Mouse (Mus musculus) embryonic fibroblast, embryonic 13.5 days (primary cell): ENCODE measurements around the gene Rbms1. TPM values are rescaled to one million over a fixed set of nuclear protein-coding genes. Genes with fewer than 3 reads are reported as not detected.
"Not testable (repeated sequence)": the region's sequence is repeated elsewhere in the genome, so short reads cannot be mapped to it uniquely, and the experiment has no call there.

Source experiments
- H3K27ac ChIP-seq: 2 replicates; pipeline ENCODE4 v1.5.1; 2012; ENCODE audit warnings: low read length, control low read depth, inconsistent platforms; ENCODE audit not compliant: insufficient read depth
- H3K4me1 ChIP-seq: 2 replicates; pipeline ENCODE4 v1.6.1; 2011; ENCODE audit warnings: low read length; ENCODE audit not compliant: control insufficient read depth, insufficient read depth
- H3K4me3 ChIP-seq: 2 replicates; pipeline ENCODE4 v1.5.1; 2011; ENCODE audit warnings: mild to moderate bottlenecking, control low read depth, low read length; ENCODE audit not compliant: insufficient read depth
- CTCF ChIP-seq: IDR thresholded peaks from 2 replicates; pipeline ENCODE4 v1.5.1; 2011; ENCODE audit warnings: mild to moderate bottlenecking, control low read depth, low read length, moderate library complexity, borderline replicate concordance; ENCODE audit not compliant: insufficient read depth
- POLR2A ChIP-seq: IDR thresholded peaks from 2 replicates; pipeline ENCODE4 v1.6.1; 2011; ENCODE audit warnings: low read depth, mild to moderate bottlenecking, control low read depth, low read length, moderate library complexity
- polyA plus RNA-seq: library from polyadenylated mRNA; stranded (reverse); fragments of >200 nt; gene quantifications from 2 replicates; pipeline ENCODE4 v1.2.4, GENCODE M21; 2011; ENCODE audit warnings: low read depth; ENCODE audit not compliant: missing spikeins, insufficient read length

The Rbms1 gene
- polyA plus RNA-seq, 1 experiment: 222 TPM

DNA sequence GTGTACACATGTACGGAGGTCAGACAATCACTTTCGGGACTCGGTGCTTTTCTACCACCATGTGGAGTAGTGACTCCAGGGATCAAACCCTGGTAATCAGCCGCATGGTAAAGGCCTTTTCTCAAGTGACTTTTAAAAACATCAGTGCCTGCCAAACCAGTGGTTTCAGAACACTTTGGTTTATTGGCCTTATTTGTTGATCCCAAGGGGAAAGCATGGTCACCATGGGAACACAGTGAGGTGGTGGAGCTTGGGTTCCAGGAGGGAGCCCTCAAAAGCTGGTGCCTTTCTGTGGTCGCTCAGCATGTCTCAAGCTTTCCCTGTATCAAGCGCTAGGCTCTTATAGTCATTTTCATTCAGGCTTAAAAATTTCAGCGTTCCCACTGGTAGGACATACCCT, 126.8 kb downstream of the Rbms1 start:
- H3K4me3 ChIP-seq: no peak overlapping the region
- H3K27ac ChIP-seq: no peak overlapping the region
- H3K4me1 ChIP-seq: peaks cover 4% of the 10 kb centered on the region
- TF ChIP-seq CTCF (no peak), POLR2A (no peak)

DNA sequence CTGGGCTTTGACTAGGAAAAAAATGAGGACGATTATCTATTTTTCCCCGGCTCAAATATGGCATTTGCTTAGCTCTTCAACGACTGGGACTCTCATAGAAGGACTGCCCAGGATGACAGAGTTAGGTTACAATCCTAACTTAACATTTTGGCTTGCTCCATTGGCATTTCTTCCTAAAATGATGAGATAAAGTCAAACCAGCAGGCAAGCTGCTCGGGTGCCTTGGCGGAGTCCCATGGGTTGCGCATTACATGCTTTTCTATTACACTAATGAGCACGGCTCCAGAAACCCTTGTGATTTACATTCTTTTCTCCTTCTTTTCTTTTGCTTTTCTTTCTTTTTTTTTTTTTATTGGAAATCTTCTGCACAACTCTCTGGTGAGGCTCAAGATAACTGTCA, 128.7 kb downstream of the Rbms1 start:
- no peak overlapping the region for H3K4me3 ChIP-seq
- H3K4me1 ChIP-seq: peaks cover 6% of the 10 kb centered on the region
- H3K27ac ChIP-seq: no peak overlapping the region
- TF ChIP-seq POLR2A: no peak
- no peak for TF ChIP-seq CTCF

DNA sequence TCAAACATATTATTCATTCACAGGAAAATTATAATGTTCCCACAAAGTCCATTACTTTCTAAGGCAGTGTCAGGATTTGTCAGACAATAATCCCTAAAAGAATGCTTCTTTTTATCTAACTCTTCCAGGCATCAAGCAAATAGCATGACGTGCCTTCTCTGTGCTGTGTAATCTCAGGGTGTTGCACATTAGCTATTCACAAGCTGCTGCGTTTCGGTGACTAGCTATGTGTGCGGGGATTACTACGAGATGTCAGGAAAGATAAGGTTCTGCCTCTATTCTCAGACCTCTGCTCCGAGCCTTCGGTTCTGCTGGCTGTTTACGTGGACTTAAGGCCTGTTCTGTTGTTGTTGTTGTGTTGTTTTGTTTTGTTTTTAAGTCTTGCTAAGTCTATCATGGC, 130.7 kb downstream of the Rbms1 start:
- no peak overlapping the region for H3K4me3 ChIP-seq
- TF ChIP-seq CTCF: no peak
- no peak for TF ChIP-seq POLR2A
- peaks cover 8% of the 10 kb centered on the region for H3K4me1 ChIP-seq
- no peak overlapping the region for H3K27ac ChIP-seq

DNA sequence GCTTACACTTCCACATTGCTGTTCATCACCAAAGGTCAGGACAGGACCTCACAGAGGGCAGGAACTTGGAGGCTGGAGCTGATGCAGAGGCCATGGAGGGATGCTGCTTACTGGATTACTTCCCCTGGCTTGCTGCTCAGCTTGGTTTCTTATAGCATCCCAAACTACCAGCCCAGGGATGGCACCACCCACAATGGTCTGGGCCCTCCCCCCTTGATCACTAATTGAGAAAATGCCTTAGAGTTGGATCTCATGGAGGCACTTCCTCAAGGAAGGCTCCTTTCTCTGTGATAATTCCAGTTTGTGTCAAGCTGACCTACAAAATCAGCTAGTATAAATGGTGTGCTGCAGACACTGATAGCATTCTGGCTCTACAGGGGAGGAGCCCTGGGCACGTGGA, 132.5 kb downstream of the Rbms1 start:
- not testable (repeated sequence) for H3K4me3 ChIP-seq, H3K27ac ChIP-seq
- peaks cover 18% of the 10 kb centered on the region for H3K4me1 ChIP-seq

DNA sequence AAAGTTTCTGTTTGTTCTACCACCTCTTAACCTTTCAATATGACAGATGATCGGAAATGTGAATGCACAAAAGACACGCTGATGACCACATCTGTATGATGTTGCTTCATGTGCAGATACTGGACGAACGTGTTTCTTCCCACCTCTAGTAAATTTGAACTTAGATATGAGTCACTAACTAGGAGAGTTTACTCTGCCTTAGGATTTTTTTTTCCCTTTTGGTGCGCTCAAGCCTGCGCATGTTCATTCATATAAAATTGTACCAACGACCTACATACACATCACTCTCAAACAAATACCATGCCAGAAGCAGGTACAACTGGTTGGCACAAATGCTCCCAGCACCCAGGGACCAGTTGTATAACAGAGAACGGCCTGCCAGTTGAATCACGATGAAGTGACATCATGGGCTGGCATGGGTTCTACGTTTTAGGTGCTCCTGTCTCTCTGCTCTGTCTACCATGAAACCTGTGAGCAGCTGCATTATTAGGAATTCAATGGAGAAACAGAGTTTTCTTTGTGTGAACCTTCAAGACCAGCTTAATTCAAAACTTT, 134.0 kb downstream of the Rbms1 start:
- Histone ChIP-seq H3K4me3 (no peak overlapping the region), H3K27ac (no peak overlapping the region), H3K4me1 (peaks cover 18% of the 10 kb centered on the region)
- TF ChIP-seq POLR2A: no peak
- no peak for TF ChIP-seq CTCF

DNA sequence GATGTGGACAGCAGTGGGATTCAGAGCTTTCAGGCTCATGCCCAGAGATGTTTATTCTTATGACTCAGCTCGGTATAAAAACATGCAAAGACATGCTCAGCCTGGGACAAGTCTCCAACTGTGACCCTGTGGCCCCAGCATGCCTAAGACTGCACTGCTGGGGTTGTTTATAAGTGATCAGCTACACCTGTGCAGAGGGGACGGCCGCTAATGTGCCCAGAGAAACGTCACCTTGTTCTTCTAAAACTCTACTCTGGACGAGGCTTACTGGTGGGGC, 135.9 kb downstream of the Rbms1 start:
- H3K27ac ChIP-seq: peak overlapping the region; percentile 75
- H3K4me1 ChIP-seq: peaks cover 14% of the 10 kb centered on the region
- TF ChIP-seq CTCF (no peak), POLR2A (no peak)
- H3K4me3 ChIP-seq: no peak overlapping the region

DNA sequence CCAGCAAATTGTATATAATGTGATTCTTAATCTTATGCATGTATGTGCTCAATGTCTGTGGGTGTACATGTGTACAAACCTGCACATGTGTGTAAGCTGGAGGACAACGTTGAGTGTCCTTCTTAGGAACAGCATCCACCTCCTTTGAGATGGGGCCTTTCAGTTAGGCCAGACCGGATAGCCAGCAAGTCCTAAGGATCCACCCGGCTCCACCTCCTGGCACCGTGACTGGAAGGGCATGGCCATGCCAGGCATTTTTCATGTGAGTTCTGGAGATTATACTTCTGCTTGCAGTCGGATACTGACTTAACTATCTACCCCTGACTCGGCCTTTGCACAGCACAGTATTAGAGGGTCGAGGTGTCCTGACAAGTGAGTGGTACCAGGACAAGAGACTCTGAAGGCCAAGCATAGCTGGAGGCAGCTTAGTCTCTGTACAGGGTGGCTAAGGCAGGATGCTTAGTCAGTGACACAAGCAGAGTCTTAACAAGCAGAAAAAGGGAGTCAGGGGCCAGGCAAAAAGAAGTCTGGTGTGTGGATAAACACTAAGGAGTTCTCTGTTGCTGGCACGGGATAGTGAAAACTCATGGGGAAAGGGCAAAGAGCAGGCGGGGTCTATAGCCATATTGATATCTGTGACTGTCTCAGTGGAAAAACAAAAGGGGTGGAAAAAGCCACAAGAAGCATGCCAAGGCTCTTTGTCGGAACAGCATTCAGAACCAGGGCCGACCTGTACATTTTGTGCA, 136.4 kb downstream of the Rbms1 start:
- Histone ChIP-seq H3K27ac (peak overlapping the region; percentile 75), H3K4me1 (peaks cover 14% of the 10 kb centered on the region), H3K4me3 (no peak overlapping the region)
- TF ChIP-seq CTCF (no peak), POLR2A (no peak)

DNA sequence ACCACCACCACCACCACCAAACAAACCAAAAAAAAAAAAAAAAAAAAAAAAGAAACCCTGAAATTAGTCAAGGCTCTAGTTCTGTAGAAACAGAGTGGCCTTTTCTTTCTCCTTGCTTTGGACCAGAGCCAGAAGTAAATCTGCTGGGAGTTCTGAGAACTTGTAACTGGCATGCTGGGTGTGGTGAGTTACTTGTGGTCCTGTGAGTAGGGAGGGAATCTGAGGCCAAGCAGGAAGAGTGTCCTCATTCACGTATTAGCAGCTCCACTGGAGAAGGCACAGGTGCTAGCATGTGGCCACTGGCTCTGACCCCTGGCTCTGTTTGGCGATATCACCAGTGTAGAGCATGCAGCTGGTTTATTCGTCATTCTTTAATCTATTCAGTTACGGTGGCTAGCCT, 137.3 kb downstream of the Rbms1 start:
- TF ChIP-seq POLR2A: no peak
- no peak for TF ChIP-seq CTCF
- peak overlapping the region; percentile 75; the same call in 1 of the 2 replicates for H3K27ac ChIP-seq
- H3K4me1 ChIP-seq: peaks cover 14% of the 10 kb centered on the region
- H3K4me3 ChIP-seq: no peak overlapping the region

DNA sequence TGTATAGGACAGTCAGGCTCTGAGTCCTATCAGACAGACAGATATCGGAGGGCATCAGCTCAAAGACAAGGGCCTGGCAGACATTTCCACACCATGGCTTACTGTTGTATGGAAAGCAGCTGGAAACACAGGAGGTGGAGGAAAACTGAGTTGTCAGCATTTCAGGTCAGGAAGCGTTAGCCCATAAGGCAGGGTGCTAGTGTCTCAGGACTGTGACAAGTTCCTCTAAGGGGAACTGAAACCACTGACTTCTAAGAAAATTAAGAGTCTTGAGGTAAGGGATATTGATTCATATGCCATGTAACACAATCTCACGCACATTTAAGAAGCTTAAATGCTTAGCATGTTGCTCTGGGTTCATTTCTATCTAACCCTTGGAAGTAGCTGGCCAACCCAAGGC, 141.4 kb downstream of the Rbms1 start:
- Histone ChIP-seq H3K4me3 (no peak overlapping the region), H3K27ac (no peak overlapping the region), H3K4me1 (peaks cover 19% of the 10 kb centered on the region)
- TF ChIP-seq CTCF (no peak), POLR2A (no peak)

DNA sequence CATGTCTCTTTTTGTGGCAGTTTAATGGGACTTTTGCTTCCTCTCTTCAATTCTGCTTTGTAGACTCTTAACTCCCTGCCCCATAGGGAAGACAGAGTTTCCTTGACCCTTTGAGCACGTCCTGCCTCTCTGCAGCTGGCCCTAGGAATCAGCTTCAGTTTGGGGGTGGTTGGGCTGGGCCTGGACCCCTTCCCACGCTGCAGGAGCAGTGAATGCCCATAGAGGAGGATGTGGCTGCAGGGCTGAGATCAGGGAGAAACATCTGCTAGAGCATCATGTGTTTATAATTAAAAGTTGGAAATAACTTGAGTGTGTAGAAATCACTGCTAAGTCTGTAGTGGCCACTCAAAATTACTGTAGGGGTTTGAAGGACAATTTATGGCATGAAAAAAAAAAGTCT, 144.4 kb downstream of the Rbms1 start:
- TF ChIP-seq POLR2A: no peak
- TF ChIP-seq CTCF: no peak
- H3K4me1 ChIP-seq: peaks cover 14% of the 10 kb centered on the region
- no peak overlapping the region for H3K4me3 ChIP-seq
- 0 out of 2 replicates have a peak overlapping the region, but pooled peaks have one; percentile 0 for H3K27ac ChIP-seq
